Mouse (Mus musculus): ENCODE data around the gene Morf4l1.
"Not testable (repeated sequence)": the region's sequence is repeated elsewhere in the genome, so short reads cannot be mapped to it uniquely, and the experiment has no call there.

Gene Morf4l1

DNA sequence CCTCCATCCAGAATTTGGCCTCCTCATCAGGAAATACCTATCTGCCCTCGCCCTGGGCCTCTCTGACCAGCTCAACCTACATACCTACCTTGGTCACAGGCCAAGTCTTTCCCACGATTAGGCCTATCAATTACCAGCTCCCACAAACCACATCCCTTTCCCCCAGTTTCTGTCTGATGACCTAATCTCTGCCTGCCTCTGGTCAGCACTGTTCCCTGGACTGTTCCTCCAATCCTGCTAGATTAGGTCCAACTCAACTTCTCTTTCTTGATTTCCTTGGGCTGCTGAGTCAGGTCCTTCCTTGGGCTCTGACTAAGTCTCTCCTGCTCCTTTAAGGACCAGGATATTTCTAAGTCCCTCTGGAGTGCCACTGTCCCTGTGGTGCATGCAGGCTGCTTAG, 47.2 kb downstream of the Morf4l1 start:
- TF ChIP-seq POU5F1 (IDR thresholded peaks at IDR 0.05; ENCODE audit: borderline replicate concordance, low read length) (no peak), NANOG (IDR thresholded peaks at IDR 0.05; ENCODE audit: borderline replicate concordance, low read length) (no peak), CTCF (conservative IDR thresholded peaks at IDR 0.05; ENCODE audit: low read length) (no peak)
- no peak overlapping the region for H3K4me3 ChIP-seq (replicated peaks; ENCODE audit: low read length)
- H3K9me3 ChIP-seq (ENCODE audit: low read length), result no peaks in the 10 kb centered on the region
- H3K4me1 ChIP-seq (replicated peaks; ENCODE audit: low read depth, low read length), result no peaks in the 10 kb centered on the region
- H3K36me3 ChIP-seq (ENCODE audit: insufficient read depth, low read length), result no peaks in the 10 kb centered on the region
- H3K27me3 ChIP-seq (ENCODE audit: insufficient read depth, low read length), result peaks cover 6% of the 10 kb centered on the region; the same call in 1 of the 2 replicates

- not testable (repeated sequence) for H3K9me3 ChIP-seq (ENCODE audit: low read length); H3K36me3 ChIP-seq (ENCODE audit: insufficient read depth, low read length); H3K4me3 ChIP-seq (replicated peaks; ENCODE audit: low read length); H3K4me1 ChIP-seq (replicated peaks; ENCODE audit: low read depth, low read length)
- peaks cover 11% of the 10 kb centered on the region for H3K27me3 ChIP-seq (ENCODE audit: insufficient read depth, low read length)
These were observed 53.6 kb downstream of the Morf4l1 start for GRCm38 (mm10) chr9:90060932-90061331.

- no peaks in the 10 kb centered on the region for H3K9me3 ChIP-seq (ENCODE audit: low read length)
- TF ChIP-seq NANOG (IDR thresholded peaks at IDR 0.05; ENCODE audit: borderline replicate concordance, low read length) (no peak), CTCF (conservative IDR thresholded peaks at IDR 0.05; ENCODE audit: low read length) (no peak), POU5F1 (IDR thresholded peaks at IDR 0.05; ENCODE audit: borderline replicate concordance, low read length) (no peak)
- H3K36me3 ChIP-seq (ENCODE audit: insufficient read depth, low read length), result no peaks in the 10 kb centered on the region
- H3K4me1 ChIP-seq (replicated peaks; ENCODE audit: low read depth, low read length), result no peaks in the 10 kb centered on the region
- peaks cover 14% of the 10 kb centered on the region for H3K27me3 ChIP-seq (ENCODE audit: insufficient read depth, low read length)
- H3K4me3 ChIP-seq (replicated peaks; ENCODE audit: low read length), result no peak overlapping the region
These were observed 54.0 kb downstream of the Morf4l1 start for GRCm38 (mm10) chr9:90060574-90060875.

GRCm38 (mm10) chr9:90059828-90060573, 54.6 kb downstream of the Morf4l1 start:
- no peaks in the 10 kb centered on the region for H3K36me3 ChIP-seq (ENCODE audit: insufficient read depth, low read length)
- no peak for TF ChIP-seq POU5F1 (IDR thresholded peaks at IDR 0.05; ENCODE audit: borderline replicate concordance, low read length)
- H3K4me1 ChIP-seq (replicated peaks; ENCODE audit: low read depth, low read length), result 0 out of 2 replicates have a peak, but pooled peaks cover under 1% of the 10 kb centered on the region
- no peak overlapping the region for H3K4me3 ChIP-seq (replicated peaks; ENCODE audit: low read length)
- H3K9me3 ChIP-seq (ENCODE audit: low read length), result no peaks in the 10 kb centered on the region
- H3K27me3 ChIP-seq (ENCODE audit: insufficient read depth, low read length), result peaks cover 10% of the 10 kb centered on the region

GRCm38 (mm10) chr9:90056716-90057115, 57.9 kb downstream of the Morf4l1 start:
- no peak for TF ChIP-seq NANOG (IDR thresholded peaks at IDR 0.05; ENCODE audit: borderline replicate concordance, low read length)
- no peak for TF ChIP-seq POU5F1 (IDR thresholded peaks at IDR 0.05; ENCODE audit: borderline replicate concordance, low read length)
- TF ChIP-seq CTCF (conservative IDR thresholded peaks at IDR 0.05; ENCODE audit: low read length), result no peak
- H3K4me1 ChIP-seq (replicated peaks; ENCODE audit: low read depth, low read length), result 0 out of 2 replicates have a peak, but pooled peaks cover 5% of the 10 kb centered on the region
- no peaks in the 10 kb centered on the region for H3K9me3 ChIP-seq (ENCODE audit: low read length)
- H3K4me3 ChIP-seq (replicated peaks; ENCODE audit: low read length), result no peak overlapping the region
- H3K27me3 ChIP-seq (ENCODE audit: insufficient read depth, low read length), result peaks cover 27% of the 10 kb centered on the region
- H3K36me3 ChIP-seq (ENCODE audit: insufficient read depth, low read length), result no peaks in the 10 kb centered on the region

GRCm38 (mm10) chr9:90055911-90056310, 58.7 kb downstream of the Morf4l1 start:
- H3K36me3 ChIP-seq (ENCODE audit: insufficient read depth, low read length), result no peaks in the 10 kb centered on the region
- TF ChIP-seq POU5F1 (IDR thresholded peaks at IDR 0.05; ENCODE audit: borderline replicate concordance, low read length) (no peak), NANOG (IDR thresholded peaks at IDR 0.05; ENCODE audit: borderline replicate concordance, low read length) (no peak), CTCF (conservative IDR thresholded peaks at IDR 0.05; ENCODE audit: low read length) (no peak)
- no peaks in the 10 kb centered on the region for H3K9me3 ChIP-seq (ENCODE audit: low read length)
- H3K27me3 ChIP-seq (ENCODE audit: insufficient read depth, low read length), result peaks cover 27% of the 10 kb centered on the region
- 0 out of 2 replicates have a peak, but pooled peaks cover 5% of the 10 kb centered on the region for H3K4me1 ChIP-seq (replicated peaks; ENCODE audit: low read depth, low read length)
- H3K4me3 ChIP-seq (replicated peaks; ENCODE audit: low read length), result no peak overlapping the region

DNA sequence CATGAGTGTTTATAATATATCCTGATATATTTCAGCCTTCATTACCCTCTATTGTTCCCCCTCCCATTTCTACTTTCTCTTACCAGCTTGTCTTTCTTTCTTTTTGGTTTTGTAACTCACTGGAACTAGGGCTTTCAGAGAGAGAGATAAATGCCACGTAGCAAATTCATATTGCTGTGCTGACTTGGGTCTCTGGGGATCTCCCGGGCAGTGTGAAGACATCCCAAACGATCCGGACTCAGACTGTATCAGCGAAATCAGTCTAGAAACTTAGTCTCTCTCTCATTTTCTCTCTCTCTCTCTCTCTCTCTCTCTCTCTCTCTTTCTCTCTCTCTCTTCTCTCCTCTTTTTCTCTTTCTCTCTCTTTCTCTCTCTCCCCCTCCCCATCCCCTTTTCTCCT, 59.2 kb downstream of the Morf4l1 start:
- H3K9me3 ChIP-seq (ENCODE audit: low read length), result peaks cover 3% of the 10 kb centered on the region; the same call in 1 of the 2 replicates
- TF ChIP-seq POU5F1 (IDR thresholded peaks at IDR 0.05; ENCODE audit: borderline replicate concordance, low read length) (no peak), NANOG (IDR thresholded peaks at IDR 0.05; ENCODE audit: borderline replicate concordance, low read length) (no peak), CTCF (conservative IDR thresholded peaks at IDR 0.05; ENCODE audit: low read length) (no peak)
- peaks cover 27% of the 10 kb centered on the region for H3K27me3 ChIP-seq (ENCODE audit: insufficient read depth, low read length)
- H3K4me1 ChIP-seq (replicated peaks; ENCODE audit: low read depth, low read length), result 0 out of 2 replicates have a peak, but pooled peaks cover 5% of the 10 kb centered on the region
- no peak overlapping the region for H3K4me3 ChIP-seq (replicated peaks; ENCODE audit: low read length)
- H3K36me3 ChIP-seq (ENCODE audit: insufficient read depth, low read length), result no peaks in the 10 kb centered on the region

- Histone ChIP-seq H3K4me3 (replicated peaks; ENCODE audit: low read length) (peak overlapping the region; percentile 78), H3K36me3 (ENCODE audit: insufficient read depth, low read length) (no peaks in the 10 kb centered on the region), H3K4me1 (replicated peaks; ENCODE audit: low read depth, low read length) (0 out of 2 replicates have a peak, but pooled peaks cover 5% of the 10 kb centered on the region), H3K9me3 (ENCODE audit: low read length) (peaks cover 3% of the 10 kb centered on the region; the same call in 1 of the 2 replicates), H3K27me3 (ENCODE audit: insufficient read depth, low read length) (peaks cover 27% of the 10 kb centered on the region)
- TF ChIP-seq CTCF (conservative IDR thresholded peaks at IDR 0.05; ENCODE audit: low read length), result no peak; the same call in 1 of the 2 replicates
These were observed 60.0 kb downstream of the Morf4l1 start for GRCm38 (mm10) chr9:90054371-90055145.
